Mouse (Mus musculus) effector memory CD4-positive, alpha-beta T cell, adult 5 months (primary cell): Measurements from ENCODE around the gene Grifin. TPM values are rescaled to one million over a fixed set of nuclear protein-coding genes. Genes with fewer than 3 reads are reported as not detected.

Experiments
- polyA plus RNA-seq: library from polyadenylated mRNA; unstranded; fragments of 100-300 nt; shearing (Covaris generic); gene quantifications from one replicate; pipeline ENCODE4 v1.2.1, GENCODE M21; 2017

The Grifin gene
- 1.1 TPM for polyA plus RNA-seq

DNA sequence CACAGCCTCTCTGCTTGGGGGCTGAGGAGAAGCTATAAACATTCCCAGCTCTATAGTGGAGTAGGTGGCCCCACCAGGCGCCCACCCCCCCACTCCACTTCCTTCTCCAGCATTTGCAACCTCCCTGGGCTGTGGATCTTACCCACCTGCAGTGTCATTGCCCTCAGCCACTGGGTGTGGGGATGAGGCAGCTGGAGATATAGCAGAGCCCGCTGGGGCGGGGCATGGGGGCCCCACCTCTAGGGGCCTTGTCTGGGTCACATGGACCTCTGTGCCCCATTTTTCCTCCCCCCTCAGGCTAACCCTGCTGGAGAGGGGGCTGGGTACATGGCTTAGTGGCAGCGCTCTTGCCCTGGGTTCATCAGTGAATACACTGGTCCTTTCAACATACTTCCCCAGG, at the start of gene Grifin:
TSS of gene Grifin (minus strand) at position 176 of the 400 bp plus-strand sequence.

DNA sequence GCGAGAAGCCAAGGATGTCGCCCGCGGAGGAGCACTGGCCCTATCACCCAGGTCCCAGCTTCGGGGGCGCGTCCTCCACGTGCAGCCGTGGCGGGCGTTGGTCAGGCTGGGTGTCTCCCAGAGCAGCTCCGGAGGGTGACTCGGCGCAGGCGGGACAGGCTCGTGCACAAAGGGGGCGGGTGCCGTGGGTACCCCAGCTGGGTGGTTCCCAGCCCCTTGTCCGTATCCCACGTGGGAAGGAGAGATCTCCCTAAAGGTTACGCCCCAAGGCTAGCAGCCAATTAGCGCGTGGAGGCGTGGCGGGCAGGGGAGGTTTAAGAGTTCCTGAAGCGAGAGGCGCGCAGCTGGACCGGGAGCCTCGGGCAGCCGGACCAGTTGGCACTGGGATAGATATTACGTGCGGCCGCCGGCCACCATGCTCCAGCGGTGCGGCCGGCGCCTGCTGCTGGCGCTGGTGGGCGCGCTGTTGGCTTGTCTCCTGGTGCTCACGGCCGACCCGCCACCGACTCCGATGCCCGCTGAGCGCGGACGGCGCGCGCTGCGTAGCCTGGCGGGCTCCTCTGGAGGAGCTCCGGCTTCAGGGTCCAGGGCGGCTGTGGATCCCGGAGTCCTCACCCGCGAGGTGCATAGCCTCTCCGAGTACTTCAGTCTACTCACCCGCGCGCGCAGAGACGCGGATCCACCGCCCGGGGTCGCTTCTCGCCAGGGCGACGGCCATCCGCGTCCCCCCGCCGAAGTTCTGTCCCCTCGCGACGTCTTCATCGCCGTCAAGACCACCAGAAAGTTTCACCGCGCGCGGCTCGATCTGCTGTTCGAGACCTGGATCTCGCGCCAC, 42.3 kb upstream of the Grifin start, which contains the start of gene Lfng:
TSS of gene Lfng (plus strand) at position 320 of the 835 bp plus-strand sequence.

Other genes starting within 250 kb of the Grifin start
- gene Mad1l1, start 243.5 kb downstream of the Grifin start, polyA plus RNA-seq: 20.3 TPM
- gene Nudt1, start 243.4 kb downstream of the Grifin start, polyA plus RNA-seq: 9.9 TPM
- gene Mrm2, start 233.2 kb downstream of the Grifin start, polyA plus RNA-seq: 1.0 TPM
- 2.6 TPM for gene Snx8, start 175.8 kb downstream of the Grifin start, polyA plus RNA-seq
- 152 TPM for gene Eif3b, start 145.7 kb downstream of the Grifin start, polyA plus RNA-seq
- not detected for gene Gm4869, start 119.4 kb downstream of the Grifin start, polyA plus RNA-seq
- gene Chst12, start 59.5 kb downstream of the Grifin start, polyA plus RNA-seq: 9.3 TPM
- gene Lfng, start 42.2 kb upstream of the Grifin start, polyA plus RNA-seq: 91.2 TPM
- gene Ttyh3, start 84.0 kb upstream of the Grifin start, polyA plus RNA-seq: 14.0 TPM
- 31.1 TPM for gene Iqce, start 137.3 kb upstream of the Grifin start, polyA plus RNA-seq
- gene Brat1, start 139.9 kb upstream of the Grifin start, polyA plus RNA-seq: 11.2 TPM
- gene Amz1, start 159.1 kb upstream of the Grifin start, polyA plus RNA-seq: 0.61 TPM